Mouse (Mus musculus) T-helper 1 cell (primary cell): ENCODE measurements at regions not wholly inside any gene's neighbourhood (a gene's known extent, or its start where the extent isn't known, plus 50 kb on each side); places are given as distances from the start of the nearest gene placed in this dataset.

Experiments
- in situ Hi-C: fragments of 300-600 bp; cut with MboI, MseI; formaldehyde crosslinking; loops from one replicate; pipeline ENCODE4 v1.15.1; 2025; ENCODE audit warnings: high pct_unique_total_duplicates

- in situ Hi-C loops: no loop called here
Observed at GRCm38 (mm10) chr6:31317741-31318225, 80.8 kb upstream of the Mkln1 start.

- in situ Hi-C loops: no loop called here
Observed at GRCm38 (mm10) chr6:31318506-31318905, 80.0 kb upstream of the Mkln1 start.

GRCm38 (mm10) chr6:31319431-31319830, 79.1 kb upstream of the Mkln1 start:
- in situ Hi-C loops: no loop called here

- in situ Hi-C loops: no loop called here
Observed at GRCm38 (mm10) chr6:31320141-31320830, 78.2 kb upstream of the Mkln1 start.

- in situ Hi-C loops: no loop called here
Observed at GRCm38 (mm10) chr6:31321066-31321846, 77.3 kb upstream of the Mkln1 start.

GRCm38 (mm10) chr6:31321902-31322301, 76.6 kb upstream of the Mkln1 start:
- in situ Hi-C loops: no loop called here

GRCm38 (mm10) chr6:31323228-31324190, 75.0 kb upstream of the Mkln1 start:
- in situ Hi-C loops: no loop called here

- in situ Hi-C loops: no loop called here
Observed at GRCm38 (mm10) chr6:31324717-31325116, 73.8 kb upstream of the Mkln1 start.

GRCm38 (mm10) chr6:31325621-31326020, 72.9 kb upstream of the Mkln1 start:
- in situ Hi-C loops: no loop called here

- in situ Hi-C loops: no loop called here
Observed at GRCm38 (mm10) chr6:31330327-31330726, 68.2 kb upstream of the Mkln1 start.

- in situ Hi-C loops: no loop called here
Observed at GRCm38 (mm10) chr6:31330868-31331267, 67.7 kb upstream of the Mkln1 start.

- in situ Hi-C loops: no loop called here
Observed at GRCm38 (mm10) chr6:31332254-31332653, 66.3 kb upstream of the Mkln1 start.

GRCm38 (mm10) chr6:31332714-31333113, 65.8 kb upstream of the Mkln1 start:
- in situ Hi-C loops: no loop called here

- in situ Hi-C loops: no loop called here
Observed at GRCm38 (mm10) chr6:31333228-31333922, 65.2 kb upstream of the Mkln1 start.

- in situ Hi-C loops: no loop called here
Observed at GRCm38 (mm10) chr6:31334086-31334485, 64.4 kb upstream of the Mkln1 start.

- in situ Hi-C loops: no loop called here
Observed at GRCm38 (mm10) chr6:31339122-31339947, 59.2 kb upstream of the Mkln1 start.

- in situ Hi-C loops: no loop called here
Observed at GRCm38 (mm10) chr6:31339948-31340250, 58.6 kb upstream of the Mkln1 start.

GRCm38 (mm10) chr6:31345366-31346084, 53.0 kb upstream of the Mkln1 start:
- in situ Hi-C loops: no loop called here

GRCm38 (mm10) chr6:31348333-31348732, 50.2 kb upstream of the Mkln1 start:
- in situ Hi-C loops: no loop called here
